Mouse (Mus musculus) CH12.LX (cell line): ENCODE measurements around the gene AY074887.

Experiments
- CHD1 ChIP-seq: IDR thresholded peaks from 2 replicates; pipeline ENCODE4 v1.6.1; 2012; ENCODE audit warnings: low read depth, low read length, improper control_type of control experiment, inconsistent platforms
- CHD2 ChIP-seq: IDR thresholded peaks from 2 replicates; pipeline ENCODE4 v1.6.1; 2011; ENCODE audit warnings: low read length, improper control_type of control experiment
- CTCF ChIP-seq, 2 experiments: IDR thresholded peaks in 1 of 2; conservative IDR thresholded peaks in 1 of 2; 2 replicates each; pipeline ENCODE4 v1.5.1; 2011 to 2012; ENCODE audit warnings: low read depth in 2 of 2, low read length in 2 of 2, improper control_type of control experiment in 1 of 2, inconsistent platforms in 1 of 2, mild to moderate bottlenecking in 1 of 2, moderate library complexity in 1 of 2
- JUN ChIP-seq: IDR thresholded peaks from 2 replicates; pipeline ENCODE4 v1.6.1; 2011; ENCODE audit warnings: low read depth, mild to moderate bottlenecking, low read length, improper control_type of control experiment, moderate library complexity; ENCODE audit not compliant: insufficient read depth
- MAZ ChIP-seq: IDR thresholded peaks from 2 replicates; pipeline ENCODE4 v1.6.1; 2012; ENCODE audit warnings: low read depth, mild to moderate bottlenecking, inconsistent platforms, low read length, improper control_type of control experiment, moderate library complexity
- POLR2AphosphoS2 ChIP-seq: IDR thresholded peaks from 2 replicates; pipeline ENCODE4 v1.6.1; 2011; ENCODE audit warnings: low read depth, low read length, improper control_type of control experiment
- SIN3A ChIP-seq: IDR thresholded peaks from 2 replicates; pipeline ENCODE4 v1.6.1; 2012; ENCODE audit warnings: low read length, improper control_type of control experiment, inconsistent platforms
- SMC3 ChIP-seq: IDR thresholded peaks from 2 replicates; pipeline ENCODE4 v1.6.1; 2011; ENCODE audit warnings: low read depth, low read length, improper control_type of control experiment

- TF ChIP-seq CHD1 (no peak), CTCF (conservative IDR thresholded peaks at IDR 0.05 in 1 of 2, IDR thresholded peaks at IDR 0.05 in 1 of 2; ENCODE audit: low read depth in 2 of 2, low read length in 2 of 2) (no peak), SMC3 (no peak), SIN3A (no peak), MAZ (no peak), JUN (no peak), POLR2AphosphoS2 (no peak), CHD2 (no peak)
Measured at GRCm38 (mm10) chr9:54918191-54918590, 32.6 kb downstream of the AY074887 start.
